Mouse (Mus musculus): Measurements from ENCODE around the gene Slc9a4. TPM values are rescaled to one million over a fixed set of nuclear protein-coding genes. Genes with fewer than 3 reads are reported as not detected.

Gene Slc9a4
- polyA plus RNA-seq, 1 experiment: not detected

GRCm38 (mm10) chr1:40628443-40628842 is 48.6 kb downstream of the Slc9a4 start:
- H3K4me3 ChIP-seq (ENCODE audit: insufficient read depth, low read depth, low read length): no peak overlapping the region
- WGBS: 98% methylated on average over 3 of the region's 3 CpGs
- H3K27ac ChIP-seq (ENCODE audit: insufficient read depth, low read depth, low read length): no peak overlapping the region
- H3K4me1 ChIP-seq (ENCODE audit: control insufficient read depth, insufficient read depth, low read length): no peaks in the 10 kb centered on the region
- TF ChIP-seq CTCF (IDR thresholded peaks at IDR 0.05; ENCODE audit: insufficient read depth, low read depth, low read length) (no peak), POLR2A (IDR thresholded peaks at IDR 0.05; ENCODE audit: insufficient read depth, low read depth, low read length) (no peak)

- TF ChIP-seq CTCF (IDR thresholded peaks at IDR 0.05; ENCODE audit: insufficient read depth, low read depth, low read length) (no peak), POLR2A (IDR thresholded peaks at IDR 0.05; ENCODE audit: insufficient read depth, low read depth, low read length) (no peak)
Measured at GRCm38 (mm10) chr1:40632407-40633062, 52.7 kb downstream of the Slc9a4 start.

GRCm38 (mm10) chr1:40634608-40635007 is 54.7 kb downstream of the Slc9a4 start:
- 66% methylated on average over 4 of the region's 4 CpGs for WGBS

More at GRCm38 (mm10) chr1:40632407-40633062, 52.7 kb downstream of the Slc9a4 start:
- Histone ChIP-seq H3K27ac (ENCODE audit: insufficient read depth, low read depth, low read length) (no peak overlapping the region), H3K4me3 (ENCODE audit: insufficient read depth, low read depth, low read length) (no peak overlapping the region), H3K4me1 (ENCODE audit: control insufficient read depth, insufficient read depth, low read length) (no peaks in the 10 kb centered on the region)
- WGBS: 75% methylated on average over 2 of the region's 2 CpGs

GRCm38 (mm10) chr1:40648234-40648633 is 68.4 kb downstream of the Slc9a4 start:
- no peaks in the 10 kb centered on the region for H3K4me1 ChIP-seq (ENCODE audit: control insufficient read depth, insufficient read depth, low read length)
- H3K4me3 ChIP-seq (ENCODE audit: insufficient read depth, low read depth, low read length): no peak overlapping the region
- no peak overlapping the region for H3K27ac ChIP-seq (ENCODE audit: insufficient read depth, low read depth, low read length)
- TF ChIP-seq CTCF (IDR thresholded peaks at IDR 0.05; ENCODE audit: insufficient read depth, low read depth, low read length) (no peak), POLR2A (IDR thresholded peaks at IDR 0.05; ENCODE audit: insufficient read depth, low read depth, low read length) (no peak)
- 73% methylated on average over 2 of the region's 2 CpGs for WGBS

More at GRCm38 (mm10) chr1:40634608-40635007, 54.7 kb downstream of the Slc9a4 start:
- TF ChIP-seq POLR2A (IDR thresholded peaks at IDR 0.05; ENCODE audit: insufficient read depth, low read depth, low read length) (no peak), CTCF (IDR thresholded peaks at IDR 0.05; ENCODE audit: insufficient read depth, low read depth, low read length) (no peak)
- H3K27ac ChIP-seq (ENCODE audit: insufficient read depth, low read depth, low read length): no peak overlapping the region
- H3K4me1 ChIP-seq (ENCODE audit: control insufficient read depth, insufficient read depth, low read length): no peaks in the 10 kb centered on the region
- no peak overlapping the region for H3K4me3 ChIP-seq (ENCODE audit: insufficient read depth, low read depth, low read length)

- Histone ChIP-seq H3K4me1 (ENCODE audit: control insufficient read depth, insufficient read depth, low read length) (no peaks in the 10 kb centered on the region), H3K27ac (ENCODE audit: insufficient read depth, low read depth, low read length) (no peak overlapping the region), H3K4me3 (ENCODE audit: insufficient read depth, low read depth, low read length) (no peak overlapping the region)
- TF ChIP-seq POLR2A (IDR thresholded peaks at IDR 0.05; ENCODE audit: insufficient read depth, low read depth, low read length) (no peak), CTCF (IDR thresholded peaks at IDR 0.05; ENCODE audit: insufficient read depth, low read depth, low read length) (no peak)
- WGBS: 57% methylated on average over 6 of the region's 6 CpGs
Measured at GRCm38 (mm10) chr1:40650803-40651497, 71.1 kb downstream of the Slc9a4 start.

GRCm38 (mm10) chr1:40657035-40657434 is 77.2 kb downstream of the Slc9a4 start:
- no peak overlapping the region for H3K27ac ChIP-seq (ENCODE audit: insufficient read depth, low read depth, low read length)
- no peaks in the 10 kb centered on the region; the same call in 1 of the 2 replicates for H3K4me1 ChIP-seq (ENCODE audit: control insufficient read depth, insufficient read depth, low read length)
- TF ChIP-seq CTCF (IDR thresholded peaks at IDR 0.05; ENCODE audit: insufficient read depth, low read depth, low read length): no peak
- no peak for TF ChIP-seq POLR2A (IDR thresholded peaks at IDR 0.05; ENCODE audit: insufficient read depth, low read depth, low read length)
- H3K4me3 ChIP-seq (ENCODE audit: insufficient read depth, low read depth, low read length): no peak overlapping the region
- 90% methylated on average over 4 of the region's 4 CpGs for WGBS

- TF ChIP-seq CTCF (IDR thresholded peaks at IDR 0.05; ENCODE audit: insufficient read depth, low read depth, low read length) (no peak), POLR2A (IDR thresholded peaks at IDR 0.05; ENCODE audit: insufficient read depth, low read depth, low read length) (no peak)
- no peaks in the 10 kb centered on the region; the same call in 1 of the 2 replicates for H3K4me1 ChIP-seq (ENCODE audit: control insufficient read depth, insufficient read depth, low read length)
- WGBS: 56% methylated on average over 8 of the region's 8 CpGs
- no peak overlapping the region for H3K27ac ChIP-seq (ENCODE audit: insufficient read depth, low read depth, low read length)
- no peak overlapping the region for H3K4me3 ChIP-seq (ENCODE audit: insufficient read depth, low read depth, low read length)
Measured at GRCm38 (mm10) chr1:40657978-40658496, 78.2 kb downstream of the Slc9a4 start.

GRCm38 (mm10) chr1:40659017-40659416 is 79.1 kb downstream of the Slc9a4 start:
- TF ChIP-seq CTCF (IDR thresholded peaks at IDR 0.05; ENCODE audit: insufficient read depth, low read depth, low read length) (no peak), POLR2A (IDR thresholded peaks at IDR 0.05; ENCODE audit: insufficient read depth, low read depth, low read length) (no peak)
- H3K4me1 ChIP-seq (ENCODE audit: control insufficient read depth, insufficient read depth, low read length): no peaks in the 10 kb centered on the region; the same call in 1 of the 2 replicates
- H3K4me3 ChIP-seq (ENCODE audit: insufficient read depth, low read depth, low read length): no peak overlapping the region
- no peak overlapping the region for H3K27ac ChIP-seq (ENCODE audit: insufficient read depth, low read depth, low read length)
- 69% methylated on average over 12 of the region's 12 CpGs for WGBS

- TF ChIP-seq CTCF (IDR thresholded peaks at IDR 0.05; ENCODE audit: insufficient read depth, low read depth, low read length) (no peak), POLR2A (IDR thresholded peaks at IDR 0.05; ENCODE audit: insufficient read depth, low read depth, low read length) (no peak)
- WGBS: 45% methylated on average over 9 of the region's 9 CpGs
- H3K4me1 ChIP-seq (ENCODE audit: control insufficient read depth, insufficient read depth, low read length): no peaks in the 10 kb centered on the region; the same call in 1 of the 2 replicates
- H3K4me3 ChIP-seq (ENCODE audit: insufficient read depth, low read depth, low read length): no peak overlapping the region
- no peak overlapping the region for H3K27ac ChIP-seq (ENCODE audit: insufficient read depth, low read depth, low read length)
Measured at GRCm38 (mm10) chr1:40659496-40659895, 79.6 kb downstream of the Slc9a4 start.

Data from olfactory bulb, adult 2 months (tissue).